14 mouse cellular contexts compared by ENCODE assay signal in genomic region chr1:89131018-89131540, GRCm38 (mm10).
DNase-seq lines count a peak whose midpoint lies in the region; ATAC-seq lines count a peak whose summit lies in the region.
"Had no signal": no experiment of that assay in that cellular context is flagged by ENCODE, and none has a peak within 500 bp of the region (broad histone marks: within the 10 kb centered on the region; RNA-seq: fewer than 3 reads in every experiment).

No protein-coding gene starts in this region.

- WGBS in heart, embryonic 15.5 days: 57% methylated on average over 14 of the region's 14 CpGs

- peak overlapping the region; percentile 83 for H3K27ac ChIP-seq in heart, embryonic 15.5 days
- H3K27ac ChIP-seq: hindbrain, embryonic 14.5 days; lung, embryonic 15.5 days had no signal

- H3K4me1 ChIP-seq in heart, embryonic 15.5 days (replicated peaks): peaks cover 49% of the 10 kb centered on the region

- H3K4me2 ChIP-seq in heart, embryonic 15.5 days: no peak overlapping the region
- H3K4me2 ChIP-seq: hindbrain, embryonic 14.5 days; lung, embryonic 15.5 days; midbrain, embryonic 11.5 days had no signal

- peak; percentile 3 for DNase-seq in CD4-positive, CD25-positive, alpha-beta regulatory T cell, adult 2 months (ENCODE audit: low read depth, low spot score)
- DNase-seq in heart, adult 18-20 months: no peak
- peak; percentile 27 for DNase-seq in thymus, postnatal 14 days
- no peak for DNase-seq in thymus, postnatal 25 days
- DNase-seq in thymus, postnatal 4 days: peak; percentile 28
- DNase-seq: liver had no signal

- ATAC-seq in CD4-positive, CD25-positive, alpha-beta regulatory T cell, adult 4 months: no peak
- 0 out of 2 replicates have a peak, but pooled peaks have one; percentile 23 for ATAC-seq in heart, embryonic 15.5 days (replicated peaks; ENCODE audit: insufficient number of reproducible peaks, insufficient read depth, low FRiP score, low read depth)
- ATAC-seq in inflammation-experienced regulatory T-cells, adult 6 months: no peak
- ATAC-seq: activated CD4-positive, CD25-positive, alpha-beta regulatory T cell, adult 4 months; forebrain, embryonic 14.5 days had no signal

- no peaks in the 10 kb centered on the region for H3K9me3 ChIP-seq in heart, embryonic 15.5 days (replicated peaks)
- H3K9me3 ChIP-seq: lung, embryonic 15.5 days had no signal

- no peaks in the 10 kb centered on the region for H3K36me3 ChIP-seq in heart, embryonic 15.5 days

- no peak overlapping the region for H3K9ac ChIP-seq in heart, embryonic 15.5 days
- H3K9ac ChIP-seq: hindbrain, embryonic 14.5 days; lung, embryonic 15.5 days had no signal

- H3K4me3 ChIP-seq in heart, embryonic 15.5 days: no peak overlapping the region
- H3K4me3 ChIP-seq: lung, embryonic 15.5 days had no signal

- no peaks in the 10 kb centered on the region for H3K27me3 ChIP-seq in heart, embryonic 15.5 days
- H3K27me3 ChIP-seq: lung, embryonic 15.5 days had no signal

Comparison
In these comparisons a context has a peak if more than half of its experiments do, and no peak if none do; other contexts are left out.
1. DNase-seq: peak in CD4-positive, CD25-positive, alpha-beta regulatory T cell, adult 2 months (single experiment), thymus, postnatal 14 days (single experiment) and thymus, postnatal 4 days (single experiment); none in heart, adult 18-20 months (0 of 2) and thymus, postnatal 25 days (single experiment).